Mouse (Mus musculus): ENCODE measurements around the gene Eda2r.
A peak's percentile ranks its signal among the peaks of the same experiment; 100 is the strongest.

Eda2r gene

DNA sequence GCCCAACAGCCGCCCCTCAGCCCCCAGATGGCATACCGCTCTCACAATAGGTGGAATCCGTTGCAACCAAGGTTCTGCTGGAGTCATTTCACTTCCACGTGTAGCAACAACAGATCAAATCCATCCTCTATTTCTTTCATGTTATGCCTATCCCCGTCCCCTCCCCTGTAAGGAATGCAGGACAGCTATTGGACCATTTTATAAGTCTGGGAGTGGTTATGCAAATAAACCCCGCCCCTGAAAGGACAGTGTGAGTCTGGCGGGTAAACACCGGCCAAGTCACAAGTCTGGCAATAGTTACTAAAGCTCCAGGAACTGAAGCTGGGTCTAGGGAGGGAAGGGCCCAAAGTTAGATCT, at the start of gene Eda2r:
Gene Eda2r (minus strand): TSS at position 152 of the 357 bp plus-strand sequence.
- peak; percentile 91 for DNase-seq (ENCODE audit: low read depth, low spot score)

GRCm38 (mm10) chrX:97397872-97398271, 20.9 kb upstream of the Eda2r start:
- DNase-seq (ENCODE audit: low read depth, low spot score), result no peak

- DNase-seq (ENCODE audit: low read depth, low spot score), result no peak
Observed at GRCm38 (mm10) chrX:97378076-97378475, 1.1 kb upstream of the Eda2r start.

DNA sequence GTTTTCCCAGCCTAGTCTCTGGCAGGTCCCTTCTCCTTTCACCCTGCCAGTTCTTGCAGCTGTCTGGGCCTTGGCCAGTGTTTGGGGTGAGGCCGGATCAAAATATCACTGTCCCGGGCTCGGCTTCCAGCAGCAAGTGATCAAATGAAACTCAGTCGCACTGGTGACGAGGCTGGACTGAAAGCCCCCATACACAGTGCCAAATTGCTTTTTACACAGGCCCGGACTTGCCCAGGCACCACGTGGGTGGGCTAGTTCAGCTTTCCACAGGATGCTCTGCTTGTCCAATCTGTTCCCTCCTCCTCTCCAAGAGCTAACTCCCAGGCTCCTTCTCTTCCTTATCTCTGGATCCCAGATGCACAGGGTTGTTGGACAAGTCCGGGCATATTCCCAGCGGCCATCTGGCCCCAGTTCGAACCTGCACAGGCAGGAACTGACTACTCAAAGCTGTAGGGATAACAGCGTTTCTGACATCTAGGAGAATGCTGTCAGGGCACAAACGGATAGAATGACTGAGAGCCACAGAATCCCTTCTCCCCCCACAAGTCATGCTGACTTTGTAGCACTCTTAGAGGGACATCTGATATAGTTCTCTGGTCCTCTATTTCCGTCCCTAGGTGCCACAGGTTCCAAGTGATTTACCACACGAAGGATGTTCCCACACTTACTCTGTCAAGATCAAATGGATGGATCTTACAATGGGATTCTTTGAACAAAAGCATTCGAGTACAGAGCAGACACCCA, 523 bp downstream of the Eda2r start:
- DNase-seq (ENCODE audit: low read depth, low spot score), result peak; percentile 89

GRCm38 (mm10) chrX:97372826-97373225, 4.2 kb downstream of the Eda2r start:
- no peak for DNase-seq (ENCODE audit: low read depth, low spot score)

- DNase-seq (ENCODE audit: low read depth, low spot score), result no peak
Observed at GRCm38 (mm10) chrX:97369206-97369605, 7.8 kb downstream of the Eda2r start.

- no peak for DNase-seq (ENCODE audit: low read depth, low spot score)
Observed at GRCm38 (mm10) chrX:97368741-97369140, 8.3 kb downstream of the Eda2r start.

GRCm38 (mm10) chrX:97360919-97361318, 16.1 kb downstream of the Eda2r start:
- peak; percentile 27 for DNase-seq (ENCODE audit: low read depth, low spot score)

- no peak for DNase-seq (ENCODE audit: low read depth, low spot score)
Observed at GRCm38 (mm10) chrX:97327891-97328290, 49.1 kb downstream of the Eda2r start.
